Mouse (Mus musculus) lung, postnatal 10 days (tissue): ENCODE measurements around the gene Slc41a1.

Source experiments
- DNase-seq: peaks from one replicate; pipeline ENCODE4 v3.0.0; 2021

The Slc41a1 gene

DNA sequence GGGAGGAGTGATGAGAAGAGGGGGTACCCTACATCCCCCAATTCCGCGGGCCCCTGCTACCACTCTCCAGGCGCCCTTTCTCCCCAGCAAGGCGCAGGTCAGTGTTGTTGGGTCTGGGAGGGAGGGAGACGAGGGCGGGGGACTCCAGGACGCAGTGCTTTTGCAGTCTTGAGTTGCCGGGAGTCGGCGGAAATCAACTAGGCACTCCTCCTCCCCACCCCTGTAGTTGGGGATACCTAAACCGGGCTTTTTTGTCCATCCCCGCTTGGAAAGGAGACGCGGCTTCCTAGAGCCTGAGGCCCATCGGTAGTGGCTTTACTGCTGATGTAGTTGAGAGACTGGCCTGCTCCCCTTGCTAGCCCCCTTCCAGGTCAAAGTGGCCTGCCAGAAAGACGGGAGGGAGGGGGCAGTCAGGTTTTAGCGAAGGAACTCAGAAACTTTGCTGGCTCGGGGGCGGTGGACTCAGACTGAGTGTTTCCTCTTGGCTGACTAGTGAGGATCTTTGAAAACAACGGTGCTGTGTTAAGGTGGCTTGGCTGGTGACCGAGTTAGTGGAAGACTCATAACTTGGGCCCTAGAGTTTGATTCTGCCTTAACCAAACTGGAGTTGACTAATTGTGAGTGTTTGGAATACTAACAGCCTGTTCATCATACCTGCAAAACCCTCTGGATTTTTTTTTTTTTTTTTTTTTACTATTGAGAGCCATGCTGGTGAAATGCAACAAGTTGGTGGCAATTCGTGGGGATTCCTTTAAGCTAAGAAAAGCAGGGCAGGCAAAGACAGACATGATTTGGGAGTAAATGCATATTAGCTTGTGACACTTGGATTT lies 1.2 kb downstream of the Slc41a1 start:
- peak; percentile 45 for DNase-seq

DNA sequence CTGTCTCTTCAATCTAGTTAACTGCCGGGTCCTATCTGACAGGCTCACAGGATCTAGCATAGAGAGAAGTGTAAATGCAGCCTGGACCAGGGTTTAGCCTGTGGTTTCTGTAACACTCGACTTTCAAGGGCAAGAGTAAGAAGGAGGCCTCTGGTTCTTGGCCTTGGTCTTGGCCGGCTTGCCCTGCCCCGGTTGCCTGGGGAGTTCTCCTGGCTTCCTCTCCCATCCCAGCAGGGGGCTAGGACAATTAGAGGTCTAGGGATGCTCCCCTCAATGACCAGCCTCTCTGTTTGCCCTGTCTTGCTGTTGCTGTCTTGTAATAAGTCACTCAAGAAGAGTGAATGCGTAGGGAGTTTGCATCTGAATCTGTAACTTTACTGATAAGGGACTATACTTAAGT lies 2.0 kb downstream of the Slc41a1 start:
- DNase-seq, result no peak

- peak; percentile 9 for DNase-seq
These were observed 3.3 kb downstream of the Slc41a1 start for GRCm38 (mm10) chr1:131830561-131830960.

DNA sequence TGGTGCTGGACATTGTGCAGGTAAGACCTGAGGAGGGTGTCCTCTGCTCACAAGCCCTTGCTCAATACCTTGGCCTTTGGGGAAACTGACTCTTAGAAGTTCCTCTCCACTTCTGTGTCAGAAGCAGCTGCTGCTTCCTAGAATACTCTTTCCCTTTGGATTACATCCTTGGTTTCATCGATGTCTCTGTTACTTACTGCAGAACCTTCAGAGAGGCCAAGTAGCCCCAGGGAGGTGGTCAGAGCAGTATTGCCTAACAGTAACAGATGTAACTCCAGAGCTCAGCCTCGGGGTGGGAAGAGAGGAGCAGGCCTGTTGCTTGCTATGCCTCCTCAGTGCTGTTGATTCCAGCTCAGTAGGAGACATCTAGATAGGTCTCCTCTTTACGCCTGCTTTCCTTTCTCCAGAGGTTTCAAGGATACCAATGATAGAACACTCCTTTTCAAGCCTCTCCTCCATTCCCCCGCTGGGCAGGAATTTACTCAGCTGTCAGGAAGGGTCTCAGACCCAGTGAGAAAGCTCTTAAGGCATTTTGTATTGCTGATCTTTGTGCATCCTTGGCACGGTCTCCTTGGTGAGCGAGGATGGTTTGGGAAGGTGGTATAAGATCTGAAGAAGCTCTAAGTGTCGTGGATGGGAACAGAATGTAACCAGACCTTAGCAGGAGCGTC lies 3.8 kb downstream of the Slc41a1 start:
- no peak for DNase-seq

GRCm38 (mm10) chr1:131837035-131837434 lies 9.7 kb downstream of the Slc41a1 start:
- no peak for DNase-seq

GRCm38 (mm10) chr1:131838542-131838941 lies 11.2 kb downstream of the Slc41a1 start:
- DNase-seq, result no peak

GRCm38 (mm10) chr1:131839279-131839678 lies 12.0 kb downstream of the Slc41a1 start:
- no peak for DNase-seq

DNA sequence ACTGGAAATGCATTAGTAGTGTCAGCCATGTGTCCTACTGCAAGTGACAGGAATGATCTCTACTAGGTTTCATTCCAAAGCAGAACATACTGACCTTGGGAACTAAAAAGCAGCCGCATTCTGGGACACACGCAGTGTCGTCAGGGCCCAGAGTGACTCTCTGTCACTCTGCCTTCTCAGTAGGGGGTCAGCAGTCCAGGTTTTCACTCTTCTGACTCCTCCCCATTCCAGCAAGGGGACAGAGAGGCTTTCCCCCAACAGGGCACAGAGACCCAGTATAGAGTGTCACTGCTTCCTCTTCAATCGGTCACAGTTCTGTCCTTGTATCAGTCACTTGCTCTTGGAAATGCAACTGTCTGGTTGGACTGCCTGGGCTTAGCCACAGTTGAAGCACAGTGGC lies 14.9 kb downstream of the Slc41a1 start:
- no peak for DNase-seq

- DNase-seq, result no peak
These were observed 16.5 kb downstream of the Slc41a1 start for GRCm38 (mm10) chr1:131843758-131844157.

DNA sequence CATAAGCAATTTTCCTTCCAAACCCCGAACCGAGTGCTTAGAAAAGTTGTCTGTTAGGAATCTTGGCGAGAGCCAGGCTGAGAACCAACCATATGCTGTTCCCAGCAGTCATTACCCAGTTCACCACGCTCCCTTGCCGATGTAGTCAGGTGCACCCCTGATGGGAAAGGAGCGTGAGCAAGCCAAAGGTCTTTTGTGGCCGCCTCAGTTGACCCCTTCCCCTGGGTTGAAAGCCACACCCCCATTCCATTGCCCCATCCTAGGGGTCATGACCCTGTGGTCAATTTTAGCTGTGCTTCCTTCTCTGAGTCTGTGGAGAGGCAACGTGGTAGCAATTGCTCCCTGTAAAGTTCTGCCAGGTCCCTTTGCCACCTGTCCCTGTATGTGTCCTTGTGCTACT lies 17.6 kb downstream of the Slc41a1 start:
- DNase-seq, result no peak

DNA sequence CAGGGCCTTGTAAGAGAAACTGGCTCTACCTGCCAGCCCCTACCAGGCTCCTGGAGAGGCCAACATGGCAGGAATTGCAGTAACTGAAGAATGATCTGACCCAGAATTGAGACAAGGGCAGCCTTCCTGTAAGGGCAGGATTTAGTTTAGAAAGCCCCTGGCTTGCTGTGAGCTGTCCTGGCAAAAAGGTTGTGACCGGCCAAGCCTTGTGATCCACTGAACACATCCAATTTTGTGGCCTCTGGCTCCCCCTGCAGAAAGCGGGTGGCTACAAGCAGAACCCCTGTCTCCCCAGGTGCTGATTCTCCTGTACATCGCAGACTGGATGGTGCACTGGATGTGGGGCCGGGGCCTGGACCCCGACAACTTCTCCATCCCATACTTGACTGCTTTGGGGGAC lies 19.0 kb downstream of the Slc41a1 start:
- DNase-seq, result peak; percentile 70

DNA sequence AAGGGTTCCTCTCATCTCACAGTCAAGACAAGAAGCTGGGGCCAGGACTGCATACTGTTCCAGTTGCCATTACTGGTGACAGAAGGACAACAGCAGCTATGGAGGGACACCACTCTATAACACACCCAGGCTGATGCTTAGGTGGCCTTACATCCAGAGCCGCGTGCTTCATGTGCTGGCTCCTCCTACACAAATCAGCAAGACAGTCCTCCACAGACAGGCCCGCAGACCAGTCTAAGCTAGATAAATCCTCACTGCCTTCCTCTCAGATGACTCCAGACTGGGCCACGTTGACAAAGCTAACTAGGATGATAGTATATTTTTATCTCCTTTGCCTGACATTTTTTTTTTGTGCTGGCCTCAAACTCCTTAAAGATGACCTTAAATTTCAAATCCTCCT lies 34.5 kb downstream of the Slc41a1 start:
- no peak for DNase-seq

GRCm38 (mm10) chr1:131865596-131865995 lies 38.3 kb downstream of the Slc41a1 start:
- no peak for DNase-seq

- DNase-seq, result no peak
These were observed 39.2 kb downstream of the Slc41a1 start for GRCm38 (mm10) chr1:131866304-131866999.

DNA sequence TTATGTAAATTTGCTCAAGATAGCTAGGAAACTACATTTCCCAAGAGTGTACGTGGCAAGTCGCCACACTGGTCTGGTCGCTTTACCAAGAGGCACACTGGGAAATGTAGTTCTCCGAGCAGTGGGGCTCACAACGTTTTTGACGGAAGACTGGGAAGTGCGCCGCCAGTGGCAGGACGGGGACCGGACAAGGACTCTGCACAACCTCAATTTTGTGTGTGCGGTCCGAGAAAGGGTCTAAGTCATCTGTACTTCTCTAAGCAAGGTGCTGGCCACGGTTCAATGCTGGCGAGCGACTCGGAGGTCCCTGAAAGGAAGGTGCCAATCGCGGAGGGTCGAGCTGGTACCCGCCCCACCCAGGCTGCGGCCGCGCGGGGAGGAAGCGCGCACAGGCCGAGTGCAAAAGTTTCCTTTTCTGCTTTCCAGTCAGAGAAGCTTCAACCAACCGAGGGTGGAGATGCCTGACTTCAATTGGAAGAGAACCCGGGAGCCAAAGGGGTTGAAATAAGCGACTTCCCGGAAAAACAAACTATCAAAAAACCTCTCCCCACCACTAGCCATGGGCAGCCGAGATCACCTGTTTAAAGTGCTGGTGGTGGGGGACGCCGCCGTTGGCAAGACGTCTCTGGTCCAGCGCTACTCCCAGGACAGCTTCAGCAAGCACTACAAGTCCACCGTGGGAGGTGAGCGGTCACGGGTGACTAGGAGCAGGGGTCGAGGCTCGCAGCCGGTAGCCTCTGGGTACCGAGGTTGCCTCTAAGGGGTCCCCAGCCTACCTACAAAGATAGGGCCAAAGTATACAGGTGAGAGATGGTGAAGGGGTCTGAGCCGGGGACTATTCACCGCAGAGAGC lies 40.0 kb downstream of the Slc41a1 start, which contains the start of gene Rab29:
Rab29 (plus strand) TSS at position 132 of the 853 bp plus-strand sequence.
- DNase-seq, result peak; percentile 97

GRCm38 (mm10) chr1:131867946-131868290 lies 40.6 kb downstream of the Slc41a1 start:
- peak; percentile 11 for DNase-seq

GRCm38 (mm10) chr1:131869561-131869960 lies 42.3 kb downstream of the Slc41a1 start:
- DNase-seq, result no peak

DNA sequence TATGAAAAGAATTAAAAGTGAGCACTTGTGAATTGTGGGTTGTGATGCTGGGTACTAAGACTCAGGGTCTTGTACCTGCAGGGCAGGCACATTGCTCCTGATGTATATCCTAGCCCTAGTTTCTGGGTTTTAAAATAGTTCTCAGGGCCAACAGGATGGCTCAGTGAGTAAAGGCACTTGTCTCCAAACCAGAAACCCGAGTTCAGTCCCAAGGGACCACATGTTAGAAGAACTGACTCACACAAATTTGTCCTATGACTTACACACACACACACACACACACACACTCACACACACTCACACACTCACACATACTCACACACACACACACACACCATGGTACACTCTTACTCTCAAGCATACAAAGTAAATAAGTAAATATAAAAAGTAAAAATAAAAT lies 45.6 kb downstream of the Slc41a1 start:
- no peak for DNase-seq

GRCm38 (mm10) chr1:131879816-131880215 lies 52.5 kb downstream of the Slc41a1 start:
- no peak for DNase-seq

DNA sequence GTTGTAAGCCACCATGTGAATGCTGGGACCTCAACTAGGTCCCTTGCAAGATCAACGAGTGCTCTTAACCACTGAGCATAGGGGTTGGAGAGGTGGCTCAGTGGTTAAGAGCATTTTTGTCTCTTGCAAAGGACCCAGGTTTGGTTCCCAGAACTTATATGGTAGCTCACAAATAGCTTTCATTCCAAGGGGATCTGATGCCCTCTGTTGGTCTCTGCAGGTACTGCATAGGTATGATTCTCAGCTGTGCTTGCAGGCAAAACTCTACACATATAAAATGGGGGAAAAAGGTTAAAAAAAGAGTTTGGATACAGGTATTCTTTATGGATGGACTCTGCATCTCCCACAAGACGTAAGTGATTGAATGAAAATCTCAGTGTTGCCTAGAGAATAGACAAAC lies 55.5 kb downstream of the Slc41a1 start:
- DNase-seq, result peak; percentile 8

GRCm38 (mm10) chr1:131886173-131886572 lies 58.9 kb downstream of the Slc41a1 start:
- DNase-seq, result no peak

DNA sequence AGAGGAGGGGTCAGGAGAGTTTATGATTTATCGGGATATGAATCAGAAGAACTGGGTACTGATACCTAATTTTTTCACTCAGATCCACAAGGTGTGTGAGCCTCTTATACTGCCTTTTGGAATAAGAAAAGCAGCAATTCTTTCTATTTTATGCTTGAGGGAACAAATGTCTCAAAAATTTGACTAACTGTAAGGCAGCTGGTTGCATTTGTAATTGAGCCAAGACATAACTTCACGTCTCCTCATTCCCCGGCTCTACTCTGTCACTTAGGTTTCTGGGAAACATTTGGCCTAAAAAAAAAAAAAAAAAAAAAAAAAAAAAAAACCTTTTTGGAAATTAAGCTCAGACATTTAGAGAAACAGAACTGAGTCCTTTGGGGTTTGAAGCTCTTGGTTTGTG lies 59.3 kb downstream of the Slc41a1 start:
- no peak for DNase-seq
